Mouse (Mus musculus) thymus, adult 2 months (tissue): ENCODE measurements around the gene Fam124b. TPM values are rescaled to one million over a fixed set of nuclear protein-coding genes. Genes with fewer than 3 reads are reported as not detected.

Source experiments
- DNase-seq: peaks from one replicate; pipeline ENCODE4 v3.0.0; 2021
- H3K27ac ChIP-seq: fragments of 200-500 bp; 2 replicates; pipeline ENCODE4 v1.5.1; 2012; ENCODE audit warnings: low read length, control low read depth; ENCODE audit not compliant: control insufficient read depth, insufficient read depth
- H3K27me3 ChIP-seq: fragments of 200-500 bp; 2 replicates; pipeline ENCODE4 v1.6.1; 2012; ENCODE audit warnings: mild to moderate bottlenecking, low read length, moderate library complexity, mixed read lengths; ENCODE audit not compliant: control insufficient read depth, insufficient read depth
- H3K36me3 ChIP-seq: fragments of 200-500 bp; 2 replicates; pipeline ENCODE4 v1.6.1; 2012; ENCODE audit warnings: mild to moderate bottlenecking, low read length, moderate library complexity; ENCODE audit not compliant: control insufficient read depth, insufficient read depth
- H3K4me1 ChIP-seq: fragments of 200-500 bp; replicated peaks from 2 replicates; pipeline ENCODE4 v1.6.1; 2012; ENCODE audit warnings: low read length; ENCODE audit not compliant: control insufficient read depth, insufficient read depth
- H3K4me3 ChIP-seq: fragments of 200-500 bp; 2 replicates; pipeline ENCODE4 v1.5.1; 2012; ENCODE audit warnings: mild to moderate bottlenecking, low read length, control low read depth, moderate library complexity; ENCODE audit not compliant: control insufficient read depth, insufficient read depth
- CTCF ChIP-seq: fragments of 200-500 bp; IDR thresholded peaks from 2 replicates; pipeline ENCODE4 v1.5.1; 2012; ENCODE audit warnings: mild to moderate bottlenecking, control low read depth, low read length, moderate library complexity, borderline replicate concordance; ENCODE audit not compliant: control insufficient read depth, poor library complexity, insufficient read depth; ENCODE audit errors: extremely low read depth
- POLR2A ChIP-seq: fragments of 200-500 bp; IDR thresholded peaks from 2 replicates; pipeline ENCODE4 v1.6.1; 2012; ENCODE audit warnings: mild to moderate bottlenecking, low read length, control low read depth, moderate library complexity; ENCODE audit not compliant: control insufficient read depth, poor library complexity, insufficient read depth; ENCODE audit errors: extremely low read depth
- WGBS: fragments of 180-500 bp; shearing (Covaris S2); methylation state at CpG from one replicate; pipeline ENCODE4 v1.1.7; 2018; 5-methylcytosine and 5-hydroxymethylcytosine counted together
- polyA plus RNA-seq: library from polyadenylated mRNA; depleted of rRNA; stranded (reverse); fragments of >200 nt; gene quantifications from 2 replicates; pipeline ENCODE4 v1.2.3, GENCODE M21; 2012; rRNA removed

The Fam124b gene
- 0.20 and 0.39 TPM in 2 replicates for polyA plus RNA-seq

DNA sequence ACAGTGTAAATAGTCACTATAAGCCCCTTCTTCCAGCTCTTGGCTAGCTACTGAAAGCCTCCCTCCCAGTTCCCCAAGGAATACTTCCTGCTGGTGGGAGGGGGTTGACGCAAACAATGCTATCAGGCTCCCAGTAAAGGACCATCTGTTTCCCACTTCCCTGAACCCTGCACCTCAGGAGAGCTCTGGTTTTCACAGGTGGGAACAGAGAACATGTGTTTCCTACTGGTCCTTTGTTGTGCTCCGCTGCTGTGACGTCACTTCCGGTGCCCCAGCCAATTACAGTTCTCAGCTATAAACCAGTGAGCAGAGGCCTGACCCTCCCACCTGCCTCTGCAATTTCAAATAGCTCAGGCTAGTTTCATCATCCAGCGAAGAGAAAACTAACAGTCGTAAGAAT is at the start of gene Fam124b:
TSS of gene Fam124b (minus strand) at position 206 of the 400 bp plus-strand sequence.
- peak; percentile 30 for DNase-seq
- Histone ChIP-seq H3K36me3 (no peaks in the 10 kb centered on the region), H3K4me3 (no peak within 1 kb of the TSS), H3K4me1 (peaks cover 15% of the 10 kb centered on the region), H3K27me3 (no peaks in the 10 kb centered on the region), H3K27ac (0 out of 2 replicates have a peak within 1 kb of the TSS, but pooled peaks have one; percentile 29)
- WGBS: 56% methylated on average over 6 of the region's 6 CpGs
- TF ChIP-seq CTCF (no peak), POLR2A (no peak)

DNA sequence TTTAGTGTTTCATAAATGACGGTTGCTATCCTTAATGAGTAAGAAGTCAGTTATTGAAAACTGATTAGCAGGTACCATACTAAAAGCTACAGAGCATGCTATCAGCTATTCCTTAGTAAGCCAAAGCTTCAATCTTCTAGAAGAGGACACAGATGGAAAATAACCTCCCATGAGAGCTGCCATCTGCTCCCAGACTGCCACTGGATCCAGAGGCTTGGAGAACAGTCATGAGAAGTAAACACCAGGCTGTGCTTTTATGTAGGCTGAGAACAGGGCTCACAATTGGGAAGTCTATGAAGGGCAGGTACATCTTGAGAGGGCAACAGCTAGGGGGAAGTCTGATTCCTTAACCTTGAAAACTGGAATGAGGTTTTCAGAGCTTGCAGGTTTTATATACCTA is 42.2 kb upstream of the Fam124b start:
- Histone ChIP-seq H3K4me3 (no peak overlapping the region), H3K4me1 (no peaks in the 10 kb centered on the region), H3K27ac (no peak overlapping the region), H3K36me3 (no peaks in the 10 kb centered on the region; the same call in 1 of the 2 replicates), H3K27me3 (no peaks in the 10 kb centered on the region)
- 96% methylated on average over 1 of the region's 1 CpGs for WGBS
- TF ChIP-seq POLR2A (no peak), CTCF (no peak)
- no peak for DNase-seq

DNA sequence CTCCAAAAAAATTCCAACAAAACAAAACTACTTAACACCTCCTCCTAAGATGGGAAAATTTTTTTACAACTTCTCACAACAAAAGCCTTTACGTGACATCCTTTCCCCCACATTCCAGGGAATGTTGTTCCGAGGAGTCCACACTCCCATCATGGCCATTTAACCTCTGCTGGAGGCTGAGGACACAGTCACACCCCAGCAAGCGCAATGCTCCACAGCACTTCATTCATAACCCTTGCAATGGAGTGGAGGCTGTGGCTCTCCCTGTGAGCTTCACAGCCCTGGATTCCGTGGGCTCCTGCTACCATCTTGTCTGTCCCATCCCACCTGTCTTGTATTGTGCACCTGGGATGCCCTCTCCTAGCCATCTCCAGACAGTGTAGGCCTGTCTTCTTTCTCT is 40.4 kb upstream of the Fam124b start:
- DNase-seq: no peak
- WGBS: 92% methylated on average over 4 of the region's 4 CpGs
- Histone ChIP-seq H3K27me3 (no peaks in the 10 kb centered on the region), H3K4me3 (no peak overlapping the region), H3K36me3 (no peaks in the 10 kb centered on the region; the same call in 1 of the 2 replicates), H3K27ac (no peak overlapping the region), H3K4me1 (no peaks in the 10 kb centered on the region)
- TF ChIP-seq POLR2A (no peak), CTCF (no peak)

DNA sequence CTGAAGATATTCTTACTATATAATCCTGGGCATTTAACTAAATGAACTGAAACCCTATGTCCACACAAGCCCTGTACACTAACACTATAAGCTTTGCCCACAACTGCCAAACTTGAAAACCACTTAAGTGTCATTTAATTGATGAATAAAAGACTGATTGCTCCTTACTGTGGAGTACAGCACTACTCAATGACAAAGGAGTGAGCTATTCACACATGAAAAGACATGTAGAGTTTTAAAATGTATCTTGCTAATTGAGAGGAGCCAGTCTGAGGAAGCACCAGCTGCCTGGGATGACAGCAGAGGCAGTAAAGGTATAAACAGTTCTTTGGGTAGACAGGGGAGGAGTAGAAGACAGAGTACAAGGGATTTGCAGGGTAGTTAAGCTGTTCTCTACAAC is 35.0 kb upstream of the Fam124b start:
- no peak overlapping the region for H3K27ac ChIP-seq
- H3K36me3 ChIP-seq: no peaks in the 10 kb centered on the region
- TF ChIP-seq CTCF: no peak
- TF ChIP-seq POLR2A: no peak
- H3K4me3 ChIP-seq: no peak overlapping the region
- no peak for DNase-seq
- no peaks in the 10 kb centered on the region for H3K27me3 ChIP-seq
- H3K4me1 ChIP-seq: no peaks in the 10 kb centered on the region

DNA sequence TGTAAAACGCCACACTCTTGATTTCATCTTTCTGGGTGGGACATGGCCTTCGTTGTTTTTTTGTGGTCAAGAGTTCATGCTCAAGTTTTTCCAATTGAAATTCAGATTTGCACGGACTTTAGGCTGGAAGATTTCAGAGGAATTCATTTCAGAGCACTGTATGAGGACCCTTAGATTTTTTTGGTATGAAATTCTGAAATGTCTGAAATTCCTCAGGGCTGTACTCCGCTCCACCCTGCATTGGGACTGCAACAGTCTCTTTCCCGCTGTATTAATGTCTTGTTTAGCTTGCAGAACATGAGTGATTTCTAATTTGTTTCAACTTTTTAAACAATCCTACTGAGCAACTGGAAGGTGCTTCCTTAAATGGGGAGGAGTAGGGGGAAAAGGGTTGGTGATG is 32.0 kb upstream of the Fam124b start:
- 95% methylated on average over 5 of the region's 5 CpGs for whole genome bisulfite sequencing
- no peaks in the 10 kb centered on the region for H3K4me1 ChIP-seq
- TF ChIP-seq CTCF (no peak), POLR2A (no peak)

DNA sequence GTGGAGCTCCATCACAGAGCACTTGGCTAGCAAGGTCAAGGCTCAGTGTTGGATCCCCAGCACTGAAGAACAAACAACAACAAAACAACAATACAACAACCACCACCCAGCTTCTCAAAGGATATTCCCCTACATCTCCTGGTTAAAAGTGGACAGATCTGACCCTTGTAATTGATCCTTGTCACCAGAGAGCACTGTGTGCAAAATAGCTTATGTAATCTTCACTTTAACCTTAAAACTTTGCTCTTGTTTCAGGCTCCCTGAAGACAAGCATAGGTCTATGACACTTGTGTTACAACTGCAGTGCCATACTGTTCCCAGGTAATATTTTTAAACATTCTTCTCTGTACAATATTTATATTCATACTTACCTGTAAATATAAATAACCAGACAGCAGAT is 28.9 kb upstream of the Fam124b start:
- TF ChIP-seq POLR2A: no peak
- TF ChIP-seq CTCF: no peak
- H3K4me1 ChIP-seq: no peaks in the 10 kb centered on the region
- H3K36me3 ChIP-seq: no peaks in the 10 kb centered on the region
- no peak for DNase-seq
- H3K27me3 ChIP-seq: no peaks in the 10 kb centered on the region
- H3K4me3 ChIP-seq: no peak overlapping the region
- no peak overlapping the region for H3K27ac ChIP-seq

More for the DNA sequence above, 32.0 kb upstream of the Fam124b start:
- no peaks in the 10 kb centered on the region for H3K36me3 ChIP-seq
- DNase-seq: no peak
- H3K27ac ChIP-seq: no peak overlapping the region
- H3K4me3 ChIP-seq: no peak overlapping the region
- H3K27me3 ChIP-seq: no peaks in the 10 kb centered on the region

DNA sequence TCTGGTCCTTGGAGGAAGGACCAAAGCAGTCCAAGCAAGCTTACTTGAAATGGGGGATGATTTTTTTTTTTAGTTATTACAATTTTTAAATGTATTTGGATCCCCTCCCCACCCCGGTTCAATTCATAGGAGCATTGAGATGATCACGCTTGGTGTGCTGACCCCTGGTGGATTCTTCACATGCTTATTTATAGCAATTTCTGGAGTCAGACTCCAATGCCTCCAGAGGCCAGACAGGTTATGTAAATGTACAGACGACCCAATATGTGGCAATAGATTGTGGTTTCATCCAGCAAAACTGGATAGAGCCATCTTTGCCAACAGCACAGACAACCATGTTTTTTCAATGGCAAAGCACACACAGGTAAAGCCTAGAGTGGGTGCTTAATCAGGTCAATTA is 25.9 kb upstream of the Fam124b start:
- Histone ChIP-seq H3K4me3 (no peak overlapping the region), H3K27me3 (no peaks in the 10 kb centered on the region), H3K36me3 (no peaks in the 10 kb centered on the region), H3K27ac (no peak overlapping the region), H3K4me1 (no peaks in the 10 kb centered on the region)
- TF ChIP-seq CTCF (no peak), POLR2A (no peak)
- no peak for DNase-seq
- WGBS: 37% methylated on average over 3 of the region's 3 CpGs

DNA sequence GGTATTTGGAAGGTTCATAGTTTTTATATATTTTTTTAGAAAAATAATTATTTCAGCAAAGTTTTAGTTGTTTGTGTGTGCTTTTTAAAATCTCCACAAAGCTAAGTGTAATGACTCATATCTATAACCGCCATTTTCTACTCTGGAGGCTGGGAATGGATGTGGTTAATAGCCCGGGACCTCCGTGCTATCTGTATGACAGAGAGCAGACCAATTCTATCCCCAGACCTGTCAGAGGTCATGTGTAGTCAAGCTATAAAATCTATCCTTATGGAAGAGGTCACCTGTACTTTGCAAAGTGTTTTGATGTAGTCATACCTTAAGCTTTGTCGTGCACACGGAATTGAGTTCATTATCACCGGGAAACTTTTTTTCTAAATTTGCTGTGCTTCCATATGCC is 23.3 kb upstream of the Fam124b start:
- Histone ChIP-seq H3K27ac (no peak overlapping the region), H3K27me3 (no peaks in the 10 kb centered on the region), H3K4me3 (no peak overlapping the region), H3K36me3 (no peaks in the 10 kb centered on the region), H3K4me1 (peaks cover 4% of the 10 kb centered on the region)
- no peak for DNase-seq
- WGBS: 98% methylated on average over 6 of the region's 6 CpGs
- TF ChIP-seq POLR2A: no peak
- TF ChIP-seq CTCF: no peak
